Mouse (Mus musculus): ENCODE results near the gene Nipsnap2. TPM values are rescaled to one million over a fixed set of nuclear protein-coding genes. Genes with fewer than 3 reads are reported as not detected.
"Not testable (repeated sequence)": the region's sequence is repeated elsewhere in the genome, so short reads cannot be mapped to it uniquely, and the experiment has no call there.

Gene Nipsnap2
- 119 and 130 TPM in 2 replicates for polyA plus RNA-seq (2015; fragmentation: Nextera tagmentation; extraction: Ambion mirVana)

DNA sequence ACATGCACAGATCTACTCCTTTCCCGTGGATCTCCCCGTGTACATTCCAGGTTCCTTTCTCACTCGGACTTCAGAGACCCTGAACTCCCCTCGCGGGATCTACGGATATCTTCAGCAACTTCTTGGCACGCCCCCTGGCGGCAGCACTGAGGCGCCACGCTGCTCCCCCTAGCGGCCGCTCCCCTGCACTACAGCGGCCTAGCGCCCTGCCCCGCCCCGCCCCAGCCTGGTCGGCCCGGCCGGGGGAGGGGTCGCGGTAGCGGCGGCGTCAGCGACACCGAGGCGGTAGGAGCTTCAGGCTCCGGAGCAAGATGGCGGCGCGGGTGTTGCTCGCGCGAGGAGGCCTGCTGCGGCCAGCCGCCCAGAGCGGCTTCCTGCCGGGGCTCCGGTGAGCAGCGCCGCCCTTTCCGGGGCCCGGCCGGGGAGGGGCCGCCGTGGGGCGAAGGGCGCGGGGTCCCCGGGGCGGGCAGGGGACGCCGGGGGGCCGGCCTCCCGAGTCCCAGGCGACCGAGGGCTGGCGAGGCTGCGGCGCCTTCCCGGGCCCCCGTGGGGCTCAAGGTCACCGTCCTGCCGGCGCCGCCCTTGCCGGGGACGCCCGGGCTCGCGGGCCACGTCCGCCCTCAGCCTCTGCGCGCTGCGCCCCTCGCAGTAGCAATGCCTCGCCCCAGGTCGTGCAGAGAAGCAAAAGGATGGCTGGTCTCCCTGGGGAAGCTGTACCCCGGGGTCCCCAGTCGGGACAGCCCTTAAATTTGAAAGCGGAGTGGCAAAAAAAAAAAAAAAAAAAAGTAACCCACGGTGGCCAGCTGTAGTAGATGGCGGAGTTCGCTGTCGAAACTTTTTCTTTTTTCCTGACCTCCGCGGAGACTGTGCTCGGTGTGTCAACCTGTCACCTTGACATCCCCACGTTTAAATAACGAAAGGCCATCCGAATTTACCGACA is at the start of gene Nipsnap2:
Nipsnap2 (plus strand) TSS at position 230 of the 940 bp plus-strand sequence.
- WGBS = under 1% methylated on average over 73 of the region's 93 CpGs
- Histone ChIP-seq H3K27ac (peak within 1 kb of the TSS; percentile 96), H3K4me1 (peaks cover 28% of the 10 kb centered on the region), H3K4me3 (peak within 1 kb of the TSS; percentile 83), H3K36me3 (peaks cover 3% of the 10 kb centered on the region), H3K27me3 (no peaks in the 10 kb centered on the region), H3K4me2 (replicated peaks) (peak within 1 kb of the TSS; percentile 64), H3K9me3 (no peaks in the 10 kb centered on the region), H3K9ac (peak within 1 kb of the TSS; percentile 94)
- ATAC-seq (ENCODE audit: low FRiP score, low read depth) = peak; percentile 92

DNA sequence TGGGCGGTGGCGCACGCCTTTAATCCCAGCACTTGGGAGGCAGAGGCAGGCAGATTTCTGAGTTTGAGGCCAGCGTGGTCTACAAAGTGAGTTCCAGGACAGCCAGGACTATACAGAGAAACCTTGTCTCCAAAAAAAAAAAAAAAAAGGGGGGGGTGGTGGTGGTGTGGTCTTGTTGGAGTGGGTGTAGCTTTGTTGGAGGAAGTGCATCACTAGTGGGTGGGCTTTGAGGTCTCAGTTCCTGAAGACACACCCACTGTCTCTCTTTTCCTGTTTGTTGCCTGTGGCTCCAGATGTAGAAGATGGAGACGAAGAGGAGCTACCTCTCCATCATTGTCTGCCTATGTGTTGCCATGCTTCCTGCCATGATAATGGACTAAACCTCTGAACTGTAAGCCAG is 39.7 kb upstream of the Nipsnap2 start:
- H3K4me3 ChIP-seq; ATAC-seq (ENCODE audit: low FRiP score, low read depth); H3K36me3 ChIP-seq; H3K27me3 ChIP-seq; H3K9ac ChIP-seq; H3K4me2 ChIP-seq (replicated peaks); H3K4me1 ChIP-seq; H3K9me3 ChIP-seq; H3K27ac ChIP-seq: not testable (repeated sequence)
- WGBS = 86% methylated on average over 5 of the region's 5 CpGs

DNA sequence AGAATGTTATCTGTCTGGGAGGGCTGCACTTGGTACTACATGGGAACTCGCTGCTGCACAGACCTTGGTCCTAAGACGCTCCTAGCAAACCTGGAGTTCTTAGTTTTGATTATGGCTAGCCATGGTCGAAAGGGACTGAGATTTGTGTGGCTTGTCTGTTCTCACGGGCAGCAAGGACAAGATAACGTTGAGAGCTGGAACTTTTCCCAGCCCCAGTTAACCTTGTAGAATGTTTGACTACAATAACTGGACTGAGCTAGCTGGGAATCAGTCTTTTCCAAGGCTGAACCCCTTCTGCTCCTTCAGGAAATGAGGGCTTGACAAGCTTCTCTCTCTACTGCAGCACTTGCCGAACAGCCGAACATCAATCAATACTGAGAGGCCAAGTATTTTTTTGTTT is 37.2 kb upstream of the Nipsnap2 start:
- H3K27me3 ChIP-seq = no peaks in the 10 kb centered on the region
- H3K4me3 ChIP-seq = no peak overlapping the region
- no peaks in the 10 kb centered on the region for H3K36me3 ChIP-seq
- H3K27ac ChIP-seq = no peak overlapping the region
- H3K4me1 ChIP-seq = no peaks in the 10 kb centered on the region
- ATAC-seq (ENCODE audit: low FRiP score, low read depth) = no peak
- 86% methylated on average over 7 of the region's 7 CpGs for WGBS
- H3K9ac ChIP-seq = no peak overlapping the region
- H3K4me2 ChIP-seq (replicated peaks) = no peak overlapping the region
- no peaks in the 10 kb centered on the region for H3K9me3 ChIP-seq

DNA sequence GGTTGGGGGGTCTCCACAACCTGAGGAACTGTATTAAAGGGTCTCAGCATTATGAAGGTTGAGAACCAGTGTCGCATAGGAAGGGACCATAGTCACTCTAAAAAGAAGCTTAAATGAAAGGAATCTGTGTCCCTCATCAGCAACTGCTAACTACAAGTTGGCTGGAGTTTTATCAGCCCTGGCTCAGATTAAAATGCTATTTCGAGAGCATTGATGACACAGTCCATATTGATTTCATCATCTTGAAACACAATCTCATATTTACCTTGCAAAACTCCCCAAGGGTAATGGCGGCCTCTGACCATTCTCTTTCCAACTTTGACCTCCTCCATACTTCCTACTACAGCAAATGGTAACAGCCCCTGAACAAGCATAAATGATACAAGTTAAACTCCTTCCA is 34.3 kb upstream of the Nipsnap2 start:
- no peak overlapping the region for H3K27ac ChIP-seq
- H3K9me3 ChIP-seq = no peaks in the 10 kb centered on the region
- no peaks in the 10 kb centered on the region for H3K36me3 ChIP-seq
- H3K4me1 ChIP-seq = no peaks in the 10 kb centered on the region
- WGBS = 80% methylated on average over 3 of the region's 3 CpGs
- no peak overlapping the region for H3K4me3 ChIP-seq
- no peak for ATAC-seq (ENCODE audit: low FRiP score, low read depth)
- H3K27me3 ChIP-seq = no peaks in the 10 kb centered on the region
- H3K4me2 ChIP-seq (replicated peaks) = no peak overlapping the region
- no peak overlapping the region for H3K9ac ChIP-seq

DNA sequence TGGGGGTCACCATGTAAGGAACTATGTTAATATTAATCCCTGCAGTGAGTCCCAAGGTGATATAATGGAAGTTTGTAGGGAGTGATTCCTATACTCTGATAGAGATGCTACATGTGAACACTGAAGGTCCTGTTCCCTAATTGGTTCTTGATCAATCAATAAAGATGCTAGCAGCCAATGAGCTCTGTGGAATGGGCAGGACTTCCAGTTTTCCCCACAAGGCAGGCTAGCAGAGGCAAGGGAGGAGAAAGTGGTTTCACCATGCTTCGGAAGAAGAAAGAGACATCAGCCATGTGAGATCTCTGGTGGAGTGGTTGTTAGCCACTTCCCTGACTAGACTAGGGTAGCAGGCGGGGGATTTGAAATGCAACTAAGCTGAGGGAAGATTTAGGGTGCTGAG is 24.4 kb upstream of the Nipsnap2 start:
- H3K27ac ChIP-seq = no peak overlapping the region
- no peak overlapping the region for H3K9ac ChIP-seq
- ATAC-seq (ENCODE audit: low FRiP score, low read depth) = no peak
- H3K4me1 ChIP-seq = no peaks in the 10 kb centered on the region
- WGBS = 29% methylated on average over 2 of the region's 2 CpGs
- peak overlapping the region; percentile 39 for H3K4me2 ChIP-seq (replicated peaks)
- H3K4me3 ChIP-seq = peak overlapping the region; percentile 23
- peaks cover 22% of the 10 kb centered on the region for H3K27me3 ChIP-seq
- no peaks in the 10 kb centered on the region for H3K36me3 ChIP-seq
- H3K9me3 ChIP-seq = no peaks in the 10 kb centered on the region

DNA sequence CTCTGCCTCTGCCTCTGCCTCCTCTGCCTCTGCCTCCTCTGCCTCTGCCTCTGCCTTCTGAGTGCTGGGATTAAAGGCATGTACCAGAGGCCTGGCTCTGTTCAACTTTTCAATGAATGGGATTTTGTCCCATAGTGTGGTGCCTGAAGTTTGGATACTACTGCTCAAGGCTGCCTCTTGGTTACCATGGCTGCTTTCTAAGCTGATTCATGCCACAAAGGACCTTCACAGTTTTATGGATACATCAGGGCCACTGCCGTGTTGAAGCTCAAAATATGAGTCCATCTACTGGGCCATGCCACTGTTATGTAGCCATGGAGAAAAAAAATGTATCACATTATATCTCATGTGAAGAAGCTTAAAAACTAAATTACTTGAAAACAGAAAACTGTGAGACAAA is 23.2 kb upstream of the Nipsnap2 start:
- Histone ChIP-seq H3K9ac (no peak overlapping the region), H3K9me3 (no peaks in the 10 kb centered on the region), H3K36me3 (no peaks in the 10 kb centered on the region), H3K4me3 (no peak overlapping the region), H3K27me3 (peaks cover 22% of the 10 kb centered on the region), H3K4me1 (no peaks in the 10 kb centered on the region), H3K4me2 (replicated peaks) (no peak overlapping the region), H3K27ac (no peak overlapping the region)
- 67% methylated on average over 1 of the region's 1 CpGs for WGBS
- ATAC-seq (ENCODE audit: low FRiP score, low read depth) = no peak

DNA sequence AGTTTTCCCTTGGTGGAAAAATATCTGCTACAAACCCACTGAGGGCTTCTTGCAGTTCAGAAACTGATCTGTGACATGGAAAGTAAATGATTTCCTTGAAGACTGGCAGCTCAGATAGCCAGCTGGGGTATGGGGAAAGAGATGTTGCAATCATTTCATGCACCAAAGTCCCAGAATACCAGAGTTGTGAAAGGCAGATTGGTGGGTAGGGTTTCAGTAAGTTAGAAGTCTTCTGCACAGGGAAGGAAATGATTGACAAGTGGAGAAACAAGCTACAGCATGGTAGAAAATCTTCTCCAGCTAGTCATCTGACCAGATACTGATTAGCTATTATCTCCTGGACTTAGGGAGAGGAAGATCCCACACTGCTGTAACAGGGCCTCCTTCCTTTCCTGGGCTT is 21.5 kb upstream of the Nipsnap2 start:
- ATAC-seq (ENCODE audit: low FRiP score, low read depth) = no peak
- H3K9me3 ChIP-seq = no peaks in the 10 kb centered on the region
- H3K36me3 ChIP-seq = no peaks in the 10 kb centered on the region
- no peaks in the 10 kb centered on the region for H3K4me1 ChIP-seq
- H3K9ac ChIP-seq = no peak overlapping the region
- no peak overlapping the region for H3K4me3 ChIP-seq
- H3K27ac ChIP-seq = no peak overlapping the region
- no peak overlapping the region for H3K4me2 ChIP-seq (replicated peaks)
- peaks cover 24% of the 10 kb centered on the region for H3K27me3 ChIP-seq

DNA sequence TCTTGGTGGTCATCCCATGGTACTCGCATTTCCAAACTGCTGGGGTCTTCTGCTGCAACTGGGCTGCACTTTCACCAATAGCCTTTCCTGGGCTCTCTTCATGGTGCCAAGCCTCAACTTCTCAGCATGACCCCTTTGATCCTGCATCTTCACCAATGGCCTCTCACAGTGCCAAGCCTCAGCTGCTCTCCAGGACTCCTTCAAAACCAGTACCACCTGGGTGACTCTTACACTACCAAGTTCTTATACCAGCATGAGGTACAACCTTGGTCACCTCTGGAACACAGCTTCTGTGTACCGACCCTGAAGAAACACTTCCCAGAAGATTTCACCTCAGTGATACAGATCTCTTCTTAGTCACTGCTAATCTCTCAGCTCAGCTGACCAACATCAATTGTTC is 16.5 kb upstream of the Nipsnap2 start, which contains the start of gene Sept14:
Sept14 (minus strand) TSS at position 101 of the 400 bp plus-strand sequence.
- Histone ChIP-seq H3K4me3 (no peak within 1 kb of the TSS), H3K27ac (no peak within 1 kb of the TSS), H3K4me1 (no peaks in the 10 kb centered on the region), H3K9me3 (no peaks in the 10 kb centered on the region), H3K4me2 (replicated peaks) (no peak within 1 kb of the TSS), H3K9ac (no peak within 1 kb of the TSS), H3K36me3 (no peaks in the 10 kb centered on the region), H3K27me3 (peaks cover 12% of the 10 kb centered on the region; the same call in 1 of the 2 replicates)
- no peak for ATAC-seq (ENCODE audit: low FRiP score, low read depth)
- 66% methylated on average over 2 of the region's 2 CpGs for WGBS

DNA sequence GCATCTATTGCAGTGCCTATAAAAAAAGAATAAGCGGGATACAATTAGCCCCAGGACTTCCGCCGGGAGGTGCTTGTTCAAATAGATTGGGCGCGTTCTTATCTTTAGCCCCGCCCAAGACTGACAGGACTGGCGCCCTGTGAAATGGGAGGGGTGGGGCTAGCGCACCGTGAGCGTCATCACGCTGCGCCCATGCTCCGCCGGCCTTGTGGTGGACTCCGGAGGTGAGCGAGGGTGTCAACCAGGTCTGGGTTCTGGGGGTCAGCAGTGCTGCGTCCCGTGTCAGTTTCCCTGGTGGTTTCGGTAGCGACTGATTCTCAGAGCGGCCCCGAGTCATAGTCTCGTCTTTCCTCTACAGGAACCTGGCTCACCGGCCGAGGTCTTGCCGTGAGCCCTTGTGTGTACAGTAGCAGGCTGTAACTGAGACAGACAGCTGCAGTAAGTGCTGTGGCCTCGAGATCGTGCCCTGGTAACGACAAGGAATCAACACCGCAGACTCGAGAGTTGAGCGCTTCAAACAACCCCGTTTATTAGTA is 9.5 kb upstream of the Nipsnap2 start, which contains the start of gene Mrps17:
Mrps17 (plus strand) TSS at position 172 of the 536 bp plus-strand sequence.
- peak; percentile 96 for ATAC-seq (ENCODE audit: low FRiP score, low read depth)
- WGBS = under 1% methylated on average over 33 of the region's 33 CpGs
- H3K9ac ChIP-seq = peak within 1 kb of the TSS; percentile 76
- H3K4me1 ChIP-seq = peaks cover 8% of the 10 kb centered on the region
- peaks cover 39% of the 10 kb centered on the region for H3K36me3 ChIP-seq
- no peaks in the 10 kb centered on the region for H3K9me3 ChIP-seq
- H3K27me3 ChIP-seq = no peaks in the 10 kb centered on the region; the same call in 1 of the 2 replicates
- H3K27ac ChIP-seq = 0 out of 2 replicates have a peak within 1 kb of the TSS, but pooled peaks have one; percentile 2
- peak within 1 kb of the TSS; percentile 72 for H3K4me3 ChIP-seq
- H3K4me2 ChIP-seq (replicated peaks) = peak within 1 kb of the TSS; percentile 82

DNA sequence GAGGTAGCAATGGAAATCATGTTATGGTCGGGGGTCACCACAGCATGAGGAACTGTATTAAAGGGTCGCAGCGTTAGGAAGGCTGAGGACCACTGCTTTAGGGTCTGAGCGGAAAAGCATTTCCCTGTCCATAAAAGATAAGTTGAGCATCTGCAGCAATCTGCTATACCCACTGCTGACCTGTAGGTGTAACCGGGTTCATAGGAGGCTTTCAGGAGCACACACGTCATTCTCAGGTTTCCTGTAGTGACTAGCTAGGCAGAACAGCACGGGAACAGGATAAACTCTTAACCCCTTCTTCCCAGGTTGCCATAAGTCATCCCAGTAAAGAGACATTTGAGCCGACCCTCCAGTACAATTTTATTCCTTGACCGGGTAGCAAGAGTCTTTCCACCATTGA is 7.8 kb upstream of the Nipsnap2 start:
- H3K4me3 ChIP-seq = no peak overlapping the region
- no peaks in the 10 kb centered on the region for H3K9me3 ChIP-seq
- H3K27me3 ChIP-seq = no peaks in the 10 kb centered on the region; the same call in 1 of the 2 replicates
- no peak overlapping the region for H3K27ac ChIP-seq
- H3K9ac ChIP-seq = no peak overlapping the region
- ATAC-seq (ENCODE audit: low FRiP score, low read depth) = no peak
- H3K4me1 ChIP-seq = peaks cover 8% of the 10 kb centered on the region
- WGBS = 81% methylated on average over 9 of the region's 9 CpGs
- peaks cover 39% of the 10 kb centered on the region for H3K36me3 ChIP-seq
- H3K4me2 ChIP-seq (replicated peaks) = no peak overlapping the region

DNA sequence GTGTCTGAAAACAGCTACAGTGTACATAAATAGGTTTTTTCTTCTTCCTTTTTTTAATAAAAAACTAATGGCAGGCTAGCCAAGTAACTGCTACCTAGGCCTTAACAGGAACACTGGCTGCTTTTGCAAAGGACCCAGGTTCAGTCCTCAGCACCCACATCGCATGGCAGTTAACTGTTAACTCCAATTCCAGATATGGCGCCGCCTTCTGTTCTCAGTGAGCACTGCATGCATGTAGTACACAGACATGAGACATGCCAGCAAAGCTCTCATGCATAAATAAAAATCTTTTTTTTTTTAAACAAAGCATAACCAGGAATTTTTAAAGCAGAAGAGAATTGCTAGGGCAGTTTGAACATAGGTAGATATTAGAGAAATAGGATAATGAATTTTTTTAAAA is 4.7 kb upstream of the Nipsnap2 start:
- H3K4me3 ChIP-seq = no peak overlapping the region
- H3K9me3 ChIP-seq = no peaks in the 10 kb centered on the region
- H3K36me3 ChIP-seq = peaks cover 39% of the 10 kb centered on the region
- H3K27me3 ChIP-seq = no peaks in the 10 kb centered on the region
- no peak for ATAC-seq (ENCODE audit: low FRiP score, low read depth)
- WGBS = 82% methylated on average over 3 of the region's 3 CpGs
- H3K4me2 ChIP-seq (replicated peaks) = no peak overlapping the region
- no peak overlapping the region for H3K27ac ChIP-seq
- H3K4me1 ChIP-seq = peaks cover 8% of the 10 kb centered on the region
- H3K9ac ChIP-seq = no peak overlapping the region

DNA sequence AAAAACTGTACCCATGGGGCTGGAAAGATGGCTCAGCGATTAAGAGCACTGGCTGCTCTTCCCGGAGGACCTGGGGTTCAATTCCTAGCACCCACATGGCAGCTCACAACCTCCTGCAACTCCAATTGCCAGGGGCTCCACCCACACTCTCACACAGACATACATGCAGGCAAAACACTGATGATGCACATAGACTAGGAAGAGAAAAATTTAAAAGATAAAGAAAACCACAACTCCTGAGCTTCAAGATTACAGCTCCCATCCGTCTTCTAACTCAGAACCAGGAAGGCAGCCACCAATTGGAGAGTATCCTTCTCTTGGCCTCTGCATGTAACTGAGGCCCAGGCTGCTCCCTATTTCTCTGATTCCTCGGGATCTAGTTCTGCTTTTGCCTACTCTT is 595 bp upstream of the Nipsnap2 start:
- peak overlapping the region; percentile 96; the same call in 1 of the 2 replicates for H3K27ac ChIP-seq
- WGBS = 53% methylated on average over 4 of the region's 4 CpGs
- peak overlapping the region; percentile 94 for H3K9ac ChIP-seq
- H3K27me3 ChIP-seq = no peaks in the 10 kb centered on the region
- ATAC-seq (ENCODE audit: low FRiP score, low read depth) = no peak
- H3K4me3 ChIP-seq = peak overlapping the region; percentile 83
- peaks cover 11% of the 10 kb centered on the region for H3K36me3 ChIP-seq
- H3K9me3 ChIP-seq = no peaks in the 10 kb centered on the region
- peak overlapping the region; percentile 64 for H3K4me2 ChIP-seq (replicated peaks)
- H3K4me1 ChIP-seq = peaks cover 20% of the 10 kb centered on the region

Measured in limb, embryonic 13.5 days (tissue).